In genomic region chr2:165195411-165196182, GRCm38 (mm10) we compare ENCODE assay signal across 9 mouse cellular contexts. TPM values are rescaled to one million over a fixed set of nuclear protein-coding genes. Genes with fewer than 3 reads are reported as not detected.
DNase-seq lines count a peak whose midpoint lies in the region; ATAC-seq lines count a peak whose summit lies in the region.
"Had no signal": no experiment of that assay in that cellular context is flagged by ENCODE, and none has a peak within 500 bp of the region (broad histone marks: within the 10 kb centered on the region; RNA-seq: fewer than 3 reads in every experiment).

No protein-coding gene starts in this region.

- peaks cover 26% of the 10 kb centered on the region for H3K4me1 ChIP-seq in limb, embryonic 12.5 days (replicated peaks)
- H3K4me1 ChIP-seq in stomach, embryonic 15.5 days = peaks cover 8% of the 10 kb centered on the region; the same call in 1 of the 2 replicates
- H3K4me1 ChIP-seq: megakaryocyte, embryonic 14.5 days had no signal

- peak overlapping the region; percentile 42 for H3K9ac ChIP-seq in limb, embryonic 12.5 days (replicated peaks)
- H3K9ac ChIP-seq in stomach, embryonic 15.5 days = no peak overlapping the region

- peak; percentile 56 for DNase-seq in adrenal gland, postnatal 14 days
- no peak for DNase-seq in adrenal gland, postnatal 25 days
- DNase-seq in thymus, postnatal 0 days (ENCODE audit: low spot score) = peak; percentile 5
- DNase-seq in thymus, postnatal 25 days = no peak
- DNase-seq in layer of hippocampus, postnatal 10 days (ENCODE audit: low spot score in 2 of 2) = no peak
- no peak for DNase-seq in layer of hippocampus, postnatal 25 days (ENCODE audit: extremely low spot score in 1 of 2, low spot score in 1 of 2)

- 3% methylated on average over 31 of the region's 32 CpGs for WGBS in limb, embryonic 12.5 days
- WGBS in stomach, embryonic 15.5 days = 7% methylated on average over 32 of the region's 32 CpGs

- peak overlapping the region; percentile 23 for H3K4me3 ChIP-seq in limb, embryonic 12.5 days (replicated peaks)
- H3K4me3 ChIP-seq in stomach, embryonic 15.5 days (replicated peaks) = no peak overlapping the region
- H3K4me3 ChIP-seq: megakaryocyte, embryonic 14.5 days had no signal

- H3K9me3 ChIP-seq in limb, embryonic 12.5 days = no peaks in the 10 kb centered on the region
- H3K9me3 ChIP-seq in stomach, embryonic 15.5 days = no peaks in the 10 kb centered on the region

- H3K4me2 ChIP-seq in limb, embryonic 12.5 days = peak overlapping the region; percentile 57
- H3K4me2 ChIP-seq in stomach, embryonic 15.5 days = peak overlapping the region; percentile 40

- peaks cover 81% of the 10 kb centered on the region for H3K27me3 ChIP-seq in limb, embryonic 12.5 days
- peaks cover 52% of the 10 kb centered on the region for H3K27me3 ChIP-seq in stomach, embryonic 15.5 days (replicated peaks)

- peak; percentile 70; the same call in 1 of the 2 replicates for ATAC-seq in limb, embryonic 12.5 days (ENCODE audit: insufficient number of reproducible peaks, insufficient read depth, low FRiP score, low TSS enrichment, low read depth)
- ATAC-seq in stomach, embryonic 15.5 days (ENCODE audit: insufficient read depth, low FRiP score, low read depth) = peak; percentile 27; the same call in 1 of the 2 replicates

- no peaks in the 10 kb centered on the region for H3K36me3 ChIP-seq in limb, embryonic 12.5 days
- no peaks in the 10 kb centered on the region for H3K36me3 ChIP-seq in stomach, embryonic 15.5 days

- peak overlapping the region; percentile 50; the same call in 1 of the 2 replicates for H3K27ac ChIP-seq in limb, embryonic 12.5 days
- no peak overlapping the region for H3K27ac ChIP-seq in stomach, embryonic 15.5 days

RNA-seq across cellular contexts. Expression of gene Cdh22, which starts 39.1 kb away (rescaled TPM):
- total RNA-seq in adrenal gland, postnatal 14 days (2021) = 1.3 and 1.6 TPM in 2 replicates
- 0.57 and 1.2 TPM in 2 replicates for total RNA-seq in adrenal gland, postnatal 25 days (2021)
- polyA plus RNA-seq in thymus, postnatal 0 days (2015; fragmentation: Nextera tagmentation; extraction: Ambion mirVana) = 0.14 and 0.21 TPM in 2 replicates
- polyA plus RNA-seq in limb, embryonic 12.5 days (2016; fragmentation: Nextera tagmentation; extraction: Ambion mirVana) = 0.90 and 1.9 TPM in 2 replicates
- polyA plus RNA-seq in stomach, embryonic 15.5 days (2015; fragmentation: Nextera tagmentation; extraction: Ambion mirVana) = 0.57 and 0.63 TPM in 2 replicates
- total RNA-seq in layer of hippocampus, postnatal 10 days (2021) = 10 to 100 TPM; 13.5 to 15.8 TPM
- total RNA-seq in layer of hippocampus, postnatal 25 days (2021) = 10 to 100 TPM; 12.9 to 13.0 TPM

Comparison
In these comparisons a context has a peak if more than half of its experiments do, and no peak if none do; other contexts are left out.
1. DNase-seq: peak in adrenal gland, postnatal 14 days (single experiment) and thymus, postnatal 0 days (single experiment); none in adrenal gland, postnatal 25 days (single experiment), thymus, postnatal 25 days (single experiment), layer of hippocampus, postnatal 10 days (0 of 2) and layer of hippocampus, postnatal 25 days (0 of 2).